Mouse (Mus musculus) neural tube, embryonic 14.5 days (tissue): ENCODE measurements around the gene Gtf2h5. TPM values are rescaled to one million over a fixed set of nuclear protein-coding genes. Genes with fewer than 3 reads are reported as not detected.

Experiments used
- ATAC-seq: fragments of 200-750 bp; cut with Nextera tagmentation; 2 replicates; pipeline ENCODE4 v1.8.0; 2017; ENCODE audit warnings: low read depth, mild to moderate bottlenecking, moderate TSS enrichment, moderate library complexity
- H3K27ac ChIP-seq: fragments of 300-500 bp; sonication (generic); 2 replicates; pipeline ENCODE4 v1.5.1; 2014; ENCODE audit warnings: low read depth, mild to moderate bottlenecking, control low read depth, low read length, moderate library complexity, mixed read lengths
- H3K27me3 ChIP-seq: fragments of 300-500 bp; sonication (generic); 2 replicates; pipeline ENCODE4 v1.6.1; 2014; ENCODE audit warnings: low read length; ENCODE audit not compliant: control insufficient read depth, insufficient read depth
- H3K36me3 ChIP-seq: fragments of 300-500 bp; sonication (generic); 2 replicates; pipeline ENCODE4 v1.6.1; 2014; ENCODE audit warnings: low read length, mixed read lengths; ENCODE audit not compliant: control insufficient read depth, insufficient read depth
- H3K4me1 ChIP-seq: fragments of 300-500 bp; sonication (generic); 2 replicates; pipeline ENCODE4 v1.6.1; 2014; ENCODE audit warnings: low read length; ENCODE audit not compliant: control insufficient read depth, insufficient read depth
- H3K4me2 ChIP-seq: fragments of 300-500 bp; sonication (generic); 2 replicates; pipeline ENCODE4 v1.6.1; 2014; ENCODE audit warnings: mild to moderate bottlenecking, low read depth, low read length, control low read depth
- H3K4me3 ChIP-seq: fragments of 300-500 bp; sonication (generic); 2 replicates; pipeline ENCODE4 v1.5.1; 2014; ENCODE audit warnings: low read depth, low read length, control low read depth, mixed read lengths
- H3K9ac ChIP-seq: fragments of 300-500 bp; sonication (generic); replicated peaks from 2 replicates; pipeline ENCODE4 v1.6.1; 2014; ENCODE audit warnings: low read depth, mild to moderate bottlenecking, control low read depth, low read length, mixed read lengths
- H3K9me3 ChIP-seq: fragments of 300-500 bp; sonication (generic); 2 replicates; pipeline ENCODE4 v1.6.1; 2016; ENCODE audit warnings: low read length; ENCODE audit not compliant: control insufficient read depth
- WGBS: fragments of 180-500 bp; shearing (Covaris S2); extraction: QIAGEN DNeasy Blood & Tissue Kit; methylation state at CpG from one replicate; pipeline ENCODE4 v1.1.7; 2014; 5-methylcytosine and 5-hydroxymethylcytosine counted together
- polyA plus RNA-seq: library from polyadenylated mRNA; unstranded; fragments of >200 nt; fragmentation: Nextera tagmentation; extraction: Ambion mirVana; gene quantifications from 2 replicates; pipeline ENCODE4 v1.2.1, GENCODE M21; 2014

Gene Gtf2h5
- polyA plus RNA-seq, 1 experiment from 2014 or later: 229 TPM

- Histone ChIP-seq H3K4me1 (no peaks in the 10 kb centered on the region), H3K4me3 (no peak overlapping the region), H3K36me3 (peaks cover 43% of the 10 kb centered on the region), H3K27me3 (no peaks in the 10 kb centered on the region), H3K9me3 (no peaks in the 10 kb centered on the region), H3K4me2 (no peak overlapping the region), H3K27ac (no peak overlapping the region), H3K9ac (no peak overlapping the region)
- WGBS: 98% methylated on average over 2 of the region's 2 CpGs
- no peak for ATAC-seq
Observed at GRCm38 (mm10) chr17:6066021-6066420, 13.6 kb upstream of the Gtf2h5 start.

- Histone ChIP-seq H3K9me3 (no peaks in the 10 kb centered on the region), H3K36me3 (peaks cover 48% of the 10 kb centered on the region), H3K4me1 (no peaks in the 10 kb centered on the region), H3K4me2 (no peak overlapping the region), H3K27me3 (no peaks in the 10 kb centered on the region), H3K27ac (no peak overlapping the region), H3K9ac (no peak overlapping the region), H3K4me3 (no peak overlapping the region)
- WGBS: 96% methylated on average over 7 of the region's 7 CpGs
- no peak for ATAC-seq
Observed at GRCm38 (mm10) chr17:6067613-6068012, 12.0 kb upstream of the Gtf2h5 start.

- Histone ChIP-seq H3K4me3 (no peak overlapping the region), H3K27ac (no peak overlapping the region), H3K4me1 (no peaks in the 10 kb centered on the region), H3K4me2 (no peak overlapping the region), H3K9ac (no peak overlapping the region), H3K36me3 (peaks cover 40% of the 10 kb centered on the region; the same call in 1 of the 2 replicates), H3K9me3 (no peaks in the 10 kb centered on the region), H3K27me3 (no peaks in the 10 kb centered on the region)
- 98% methylated on average over 6 of the region's 6 CpGs for WGBS
- no peak for ATAC-seq
Observed at GRCm38 (mm10) chr17:6069866-6070265, 9.7 kb upstream of the Gtf2h5 start.

GRCm38 (mm10) chr17:6073405-6073804 is 6.2 kb upstream of the Gtf2h5 start:
- Histone ChIP-seq H3K27ac (no peak overlapping the region), H3K4me3 (no peak overlapping the region), H3K9ac (no peak overlapping the region), H3K36me3 (peaks cover 29% of the 10 kb centered on the region; the same call in 1 of the 2 replicates), H3K4me1 (peaks cover 4% of the 10 kb centered on the region), H3K4me2 (no peak overlapping the region), H3K9me3 (no peaks in the 10 kb centered on the region), H3K27me3 (no peaks in the 10 kb centered on the region)
- 23% methylated on average over 7 of the region's 7 CpGs for WGBS
- ATAC-seq: no peak

- ATAC-seq: no peak
- Histone ChIP-seq H3K4me2 (no peak overlapping the region), H3K36me3 (peaks cover 13% of the 10 kb centered on the region), H3K9ac (no peak overlapping the region), H3K9me3 (no peaks in the 10 kb centered on the region), H3K4me1 (peaks cover 9% of the 10 kb centered on the region), H3K4me3 (no peak overlapping the region), H3K27me3 (no peaks in the 10 kb centered on the region), H3K27ac (no peak overlapping the region)
- 94% methylated on average over 5 of the region's 5 CpGs for WGBS
Observed at GRCm38 (mm10) chr17:6083323-6083890, 3.8 kb downstream of the Gtf2h5 start.

GRCm38 (mm10) chr17:6091604-6092003 is 12.0 kb downstream of the Gtf2h5 start:
- Histone ChIP-seq H3K9ac (no peak overlapping the region), H3K36me3 (0 out of 2 replicates have a peak, but pooled peaks cover 2% of the 10 kb centered on the region), H3K9me3 (no peaks in the 10 kb centered on the region), H3K4me1 (no peaks in the 10 kb centered on the region), H3K27ac (no peak overlapping the region), H3K4me2 (no peak overlapping the region), H3K27me3 (no peaks in the 10 kb centered on the region), H3K4me3 (no peak overlapping the region)
- no peak for ATAC-seq
- 90% methylated on average over 6 of the region's 6 CpGs for WGBS

GRCm38 (mm10) chr17:6095579-6095978 is 16.0 kb downstream of the Gtf2h5 start:
- Histone ChIP-seq H3K27me3 (no peaks in the 10 kb centered on the region), H3K36me3 (no peaks in the 10 kb centered on the region), H3K4me2 (no peak overlapping the region), H3K9me3 (no peaks in the 10 kb centered on the region), H3K4me1 (no peaks in the 10 kb centered on the region), H3K4me3 (no peak overlapping the region), H3K27ac (no peak overlapping the region), H3K9ac (no peak overlapping the region)
- no peak for ATAC-seq

GRCm38 (mm10) chr17:6097884-6098283 is 18.3 kb downstream of the Gtf2h5 start:
- no peaks in the 10 kb centered on the region for H3K9me3 ChIP-seq
- H3K4me2 ChIP-seq: no peak overlapping the region
- no peaks in the 10 kb centered on the region for H3K27me3 ChIP-seq
- no peak overlapping the region for H3K27ac ChIP-seq
- peak; percentile 63; the same call in 1 of the 2 replicates for ATAC-seq
- no peaks in the 10 kb centered on the region for H3K36me3 ChIP-seq
- H3K4me1 ChIP-seq: no peaks in the 10 kb centered on the region
- H3K9ac ChIP-seq: no peak overlapping the region
- WGBS: 25% methylated on average over 4 of the region's 4 CpGs
- no peak overlapping the region for H3K4me3 ChIP-seq

GRCm38 (mm10) chr17:6102287-6102686 is 22.7 kb downstream of the Gtf2h5 start:
- 88% methylated on average over 3 of the region's 3 CpGs for WGBS
- peaks cover 5% of the 10 kb centered on the region; the same call in 1 of the 2 replicates for H3K4me1 ChIP-seq
- no peak overlapping the region for H3K27ac ChIP-seq
- H3K4me2 ChIP-seq: no peak overlapping the region
- no peak overlapping the region for H3K4me3 ChIP-seq
- H3K9ac ChIP-seq: no peak overlapping the region
- H3K36me3 ChIP-seq: no peaks in the 10 kb centered on the region
- ATAC-seq: no peak
- no peaks in the 10 kb centered on the region for H3K27me3 ChIP-seq
- H3K9me3 ChIP-seq: no peaks in the 10 kb centered on the region
